ENCODE assay signal across 9 mouse cellular contexts in the genomic region with DNA sequence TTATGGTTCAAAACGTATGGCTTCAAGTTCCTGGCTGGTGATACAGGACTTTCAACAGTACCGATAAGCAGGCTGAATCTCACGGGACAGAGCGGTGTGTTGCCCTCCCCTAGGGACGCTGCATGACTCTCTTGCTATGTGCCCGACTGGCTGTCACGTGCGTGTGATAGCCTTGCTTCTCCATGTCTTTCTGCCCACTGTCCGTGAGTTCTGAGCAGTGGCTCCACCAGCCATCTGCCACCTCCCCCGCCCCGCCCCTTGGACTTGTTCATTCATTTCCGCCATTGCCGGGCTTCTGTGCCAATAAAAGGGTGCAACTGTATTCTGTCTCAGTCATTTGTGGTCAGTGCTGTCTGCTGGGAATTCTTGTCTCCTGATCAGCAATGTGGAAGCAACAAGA.
DNase-seq lines count a peak whose midpoint lies in the region; ATAC-seq and TF ChIP-seq lines count a peak whose summit lies in the region.
"Had no signal": no experiment of that assay in that cellular context is flagged by ENCODE, and none has a peak within 500 bp of the region (broad histone marks: within the 10 kb centered on the region; RNA-seq: fewer than 3 reads in every experiment).

No protein-coding gene starts in this region.

- no peak overlapping the region for H3K9ac ChIP-seq in intestine, embryonic 15.5 days
- H3K9ac ChIP-seq in intestine, postnatal 0 days (ENCODE audit: low read depth, low read length): no peak overlapping the region
- H3K9ac ChIP-seq: forebrain, embryonic 13.5 days had no signal

- no peak overlapping the region for H3K27ac ChIP-seq in intestine, embryonic 15.5 days
- no peak overlapping the region for H3K27ac ChIP-seq in intestine, postnatal 0 days (ENCODE audit: low read depth, low read length)
- H3K27ac ChIP-seq: forebrain, embryonic 13.5 days had no signal

- H3K4me1 ChIP-seq in intestine, embryonic 15.5 days (replicated peaks): no peaks in the 10 kb centered on the region
- no peaks in the 10 kb centered on the region for H3K4me1 ChIP-seq in intestine, postnatal 0 days (replicated peaks; ENCODE audit: control insufficient read depth, insufficient read depth, low read length)

- TF ChIP-seq CTCF in intestine, postnatal 0 days (IDR thresholded peaks at IDR 0.05; ENCODE audit: low read depth): no peak

- ATAC-seq in intestine, embryonic 15.5 days: 0 out of 2 replicates have a peak, but pooled peaks have one; percentile 34
- no peak for ATAC-seq in intestine, postnatal 0 days
- ATAC-seq in granulocyte monocyte progenitor cell, adult 5-6 weeks (replicated peaks; ENCODE audit: poor library complexity, severe bottlenecking): peak; percentile 63
- ATAC-seq: forebrain, embryonic 13.5 days had no signal

- 64% methylated on average over 13 of the region's 13 CpGs for WGBS in intestine, embryonic 15.5 days
- 54% methylated on average over 13 of the region's 13 CpGs for WGBS in intestine, postnatal 0 days

- no peaks in the 10 kb centered on the region for H3K36me3 ChIP-seq in intestine, embryonic 15.5 days
- H3K36me3 ChIP-seq in intestine, postnatal 0 days (ENCODE audit: control insufficient read depth, insufficient read depth): no peaks in the 10 kb centered on the region

- no peaks in the 10 kb centered on the region for H3K27me3 ChIP-seq in intestine, embryonic 15.5 days (replicated peaks)
- no peaks in the 10 kb centered on the region for H3K27me3 ChIP-seq in intestine, postnatal 0 days (replicated peaks; ENCODE audit: control insufficient read depth, insufficient read depth, low read length)
- H3K27me3 ChIP-seq: forebrain, embryonic 13.5 days had no signal

- DNase-seq in right cerebral cortex, postnatal 14 days: peak; percentile 11
- DNase-seq in right cerebral cortex, adult 18-20 months: no peak
- DNase-seq in frontal cortex, postnatal 36 days (ENCODE audit: low spot score in 2 of 2): no peak
- DNase-seq in retina, postnatal 1 day: no peak
- DNase-seq: thymus, postnatal 14 days had no signal

- no peak overlapping the region for H3K4me2 ChIP-seq in intestine, embryonic 15.5 days (replicated peaks)
- H3K4me2 ChIP-seq in intestine, postnatal 0 days (replicated peaks; ENCODE audit: low read depth): no peak overlapping the region
- H3K4me2 ChIP-seq: forebrain, embryonic 13.5 days had no signal

- no peak overlapping the region for H3K4me3 ChIP-seq in intestine, embryonic 15.5 days (replicated peaks)
- H3K4me3 ChIP-seq in intestine, postnatal 0 days (ENCODE audit: low read depth, low read length): no peak overlapping the region
- H3K4me3 ChIP-seq: forebrain, embryonic 13.5 days had no signal

- no peaks in the 10 kb centered on the region for H3K9me3 ChIP-seq in intestine, embryonic 15.5 days
- no peaks in the 10 kb centered on the region for H3K9me3 ChIP-seq in intestine, postnatal 0 days (ENCODE audit: control insufficient read depth)
- H3K9me3 ChIP-seq: forebrain, embryonic 13.5 days had no signal
